Mouse (Mus musculus) CH12.LX (cell line): ENCODE data around the gene Ccdc97. TPM values are rescaled to one million over a fixed set of nuclear protein-coding genes. Genes with fewer than 3 reads are reported as not detected.

ENCODE experiments used
- DNase-seq: peaks from one replicate; pipeline ENCODE4 v3.0.0-alpha.2; 2013; ENCODE audit errors: extremely low read depth
- H3K27ac ChIP-seq: 2 replicates; pipeline ENCODE4 v1.5.1; 2012; ENCODE audit warnings: low read depth, mild to moderate bottlenecking, control low read depth, moderate library complexity; ENCODE audit not compliant: insufficient read depth
- H3K27me3 ChIP-seq: replicated peaks from 2 replicates; pipeline ENCODE3; 2012; ENCODE audit warnings: inconsistent platforms
- H3K36me3 ChIP-seq, 2 experiments: replicated peaks in 1 of 2; 2 replicates each; pipeline versions ENCODE3 to v1.6.1; 2012; ENCODE audit warnings: inconsistent platforms in 1 of 2, low read length in 1 of 2, mild to moderate bottlenecking in 1 of 2, mixed read lengths in 1 of 2, moderate library complexity in 1 of 2; ENCODE audit not compliant: control insufficient read depth in 1 of 2, insufficient read depth in 1 of 2
- H3K4me1 ChIP-seq, 2 experiments: 2 replicates each; pipeline ENCODE4 v1.6.1; 2012; ENCODE audit warnings: inconsistent platforms in 1 of 2, moderate library complexity in 1 of 2; ENCODE audit not compliant: insufficient read depth in 2 of 2, control insufficient read depth in 1 of 2
- H3K4me2 ChIP-seq: 2 replicates; pipeline ENCODE4 v1.6.1; 2012; ENCODE audit warnings: low read depth, mild to moderate bottlenecking, control low read depth; ENCODE audit not compliant: poor library complexity, insufficient read depth, severe bottlenecking
- H3K4me3 ChIP-seq, 3 experiments: fragments of 150-350 bp in 1 of 3; sonication (generic) in 1 of 3; replicated peaks in 1 of 3; 2 replicates each; pipeline versions ENCODE3 to v1.5.1; 2011 to 2012; ENCODE audit warnings: low read depth in 2 of 3, low read length in 2 of 3, mild to moderate bottlenecking in 2 of 3, moderate library complexity in 2 of 3, control low read depth in 1 of 3, improper control_type of control experiment in 1 of 3, inconsistent platforms in 1 of 3, mixed read lengths in 1 of 3; ENCODE audit not compliant: poor library complexity in 1 of 3
- H3K79me2 ChIP-seq: replicated peaks from 2 replicates; pipeline ENCODE4 v1.6.1; 2012; ENCODE audit warnings: mild to moderate bottlenecking, moderate library complexity; ENCODE audit not compliant: control insufficient read depth, poor library complexity, insufficient read depth, severe bottlenecking; ENCODE audit errors: extremely low read depth
- H3K9ac ChIP-seq: 2 replicates; pipeline ENCODE4 v1.6.1; 2012; ENCODE audit warnings: low read depth, mild to moderate bottlenecking, control low read depth, moderate library complexity; ENCODE audit not compliant: insufficient read depth
- H3K9me3 ChIP-seq: replicated peaks from 2 replicates; pipeline ENCODE3; 2012; ENCODE audit warnings: low read length, inconsistent platforms, mixed read lengths
- CHD2 ChIP-seq: IDR thresholded peaks from 2 replicates; pipeline ENCODE4 v1.6.1; 2011; ENCODE audit warnings: low read length, improper control_type of control experiment
- CTCF ChIP-seq, 2 experiments: IDR thresholded peaks in 1 of 2; conservative IDR thresholded peaks in 1 of 2; 2 replicates each; pipeline ENCODE4 v1.5.1; 2011 to 2012; ENCODE audit warnings: low read depth in 2 of 2, low read length in 2 of 2, improper control_type of control experiment in 1 of 2, inconsistent platforms in 1 of 2, mild to moderate bottlenecking in 1 of 2, moderate library complexity in 1 of 2
- ELF1 ChIP-seq: IDR thresholded peaks from 2 replicates; pipeline ENCODE4 v1.6.1; 2014; ENCODE audit warnings: low read depth, mild to moderate bottlenecking, inconsistent platforms, low read length, improper control_type of control experiment
- ETS1 ChIP-seq: conservative IDR thresholded peaks from 2 replicates; pipeline ENCODE4 v1.6.1; 2012; ENCODE audit warnings: low read depth, mild to moderate bottlenecking, inconsistent platforms, low read length, improper control_type of control experiment, moderate library complexity
- GABPA ChIP-seq: IDR thresholded peaks from 2 replicates; pipeline ENCODE4 v1.6.1; 2012; ENCODE audit warnings: low read depth, low read length, improper control_type of control experiment, inconsistent platforms; ENCODE audit not compliant: insufficient replicate concordance
- JUN ChIP-seq: IDR thresholded peaks from 2 replicates; pipeline ENCODE4 v1.6.1; 2011; ENCODE audit warnings: low read depth, mild to moderate bottlenecking, low read length, improper control_type of control experiment, moderate library complexity; ENCODE audit not compliant: insufficient read depth
- JUND ChIP-seq: conservative IDR thresholded peaks from 2 replicates; pipeline ENCODE4 v1.6.1; 2011; ENCODE audit warnings: low read depth, low read length, improper control_type of control experiment
- MAX ChIP-seq: IDR thresholded peaks from 2 replicates; pipeline ENCODE4 v1.6.1; 2011; ENCODE audit warnings: low read length, improper control_type of control experiment
- MEF2A ChIP-seq: IDR thresholded peaks from 2 replicates; pipeline ENCODE4 v1.6.1; 2014; ENCODE audit warnings: low read depth, mild to moderate bottlenecking, inconsistent platforms, low read length, improper control_type of control experiment, borderline replicate concordance
- MXI1 ChIP-seq: IDR thresholded peaks from 2 replicates; pipeline ENCODE4 v1.6.1; 2011; ENCODE audit warnings: mild to moderate bottlenecking, low read depth, low read length, improper control_type of control experiment
- MYC ChIP-seq: IDR thresholded peaks from 2 replicates; pipeline ENCODE4 v1.6.1; 2011; ENCODE audit warnings: low read depth, mild to moderate bottlenecking, improper control_type of control experiment, low read length
- NRF1 ChIP-seq: IDR thresholded peaks from 2 replicates; pipeline ENCODE4 v1.6.1; 2014; ENCODE audit warnings: low read depth, mild to moderate bottlenecking, inconsistent platforms, low read length, improper control_type of control experiment, moderate library complexity
- POLR2A ChIP-seq: IDR thresholded peaks from 2 replicates; pipeline ENCODE4 v1.6.1; 2011; ENCODE audit warnings: low read depth, mild to moderate bottlenecking, improper control_type of control experiment, low read length
- POLR2AphosphoS2 ChIP-seq: IDR thresholded peaks from 2 replicates; pipeline ENCODE4 v1.6.1; 2011; ENCODE audit warnings: low read depth, low read length, improper control_type of control experiment
- SIN3A ChIP-seq: IDR thresholded peaks from 2 replicates; pipeline ENCODE4 v1.6.1; 2012; ENCODE audit warnings: low read length, improper control_type of control experiment, inconsistent platforms
- TBP ChIP-seq: conservative IDR thresholded peaks from 2 replicates; pipeline ENCODE4 v1.6.1; 2011; ENCODE audit warnings: low read depth, low read length, improper control_type of control experiment
- TCF12 ChIP-seq: IDR thresholded peaks from 2 replicates; pipeline ENCODE4 v1.6.1; 2014; ENCODE audit warnings: low read depth, mild to moderate bottlenecking, inconsistent platforms, low read length, improper control_type of control experiment
- UBTF ChIP-seq: IDR thresholded peaks from 2 replicates; pipeline ENCODE4 v1.6.1; 2012; ENCODE audit warnings: low read depth, mild to moderate bottlenecking, inconsistent platforms, low read length, improper control_type of control experiment, moderate library complexity
- ZNF384 ChIP-seq: IDR thresholded peaks from 2 replicates; pipeline ENCODE4 v1.6.1; 2012; ENCODE audit warnings: low read depth, low read length, improper control_type of control experiment, inconsistent platforms
- dilution Hi-C: fragments of 300-500 bp; cut with MboI; formaldehyde crosslinking; loops from 2 replicates; pipeline ENCODE4 v1.14.3; 2020; ENCODE audit warnings: low sequenced_read_pairs; ENCODE audit not compliant: extremely low pct_unique_long_range_greater_than_20kb, extremely low pct_ligation_motif_present
- in situ Hi-C: fragments of 300-500 bp; cut with MboI; formaldehyde crosslinking; loops from 3 replicates; pipeline ENCODE4 v1.14.3; 2019; ENCODE audit warnings: low sequenced_read_pairs, low pct_ligation_motif_present, low pct_unique_long_range_greater_than_20kb, mixed read lengths
- polyA plus RNA-seq: library from polyadenylated mRNA; unstranded; fragments of >175 nt; gene quantifications from 2 replicates; pipeline ENCODE4 v1.2.1, GENCODE M21; 2012; ENCODE audit warnings: low read depth; ENCODE audit not compliant: insufficient read length
- total RNA-seq, 2 experiments: library from RNA; depleted of rRNA; stranded (reverse); fragments of 300-350 nt in 1 of 2; fragments of >200 nt in 1 of 2; gene quantifications; 2 replicates each; pipeline ENCODE4 v1.2.3; 2012 to 2014

The Ccdc97 gene
- total and polyA plus RNA-seq, 3 experiments = 5.7 to 44.8 (median 14.1) TPM

- TF ChIP-seq CHD2 = peak; percentile 64
- peak; percentile 50; the same call in 1 of the 2 replicates for TF ChIP-seq TCF12
- peak; percentile 66; the same call in 1 of the 2 replicates for TF ChIP-seq SIN3A
- TF ChIP-seq MYC = peak; percentile 55; the same call in 1 of the 2 replicates
- peak; percentile 28; the same call in 1 of the 2 replicates for TF ChIP-seq MEF2A
- TF ChIP-seq MAX = peak; percentile 71; the same call in 1 of the 2 replicates
- peak; percentile 65 for TF ChIP-seq ELF1
- TF ChIP-seq ZNF384 = 0 out of 2 replicates have a peak, but pooled peaks have one; percentile 6
- TF ChIP-seq JUN = no peak
- TF ChIP-seq UBTF = no peak
- TF ChIP-seq GABPA = peak; percentile 94
- no peak for TF ChIP-seq MXI1
Measured at GRCm38 (mm10) chr7:25754738-25755467, 36.0 kb upstream of the Ccdc97 start, which contains the start of gene Hnrnpul1 (continued).

GRCm38 (mm10) chr7:25754439-25754737 is 35.5 kb upstream of the Ccdc97 start:
- Histone ChIP-seq H3K4me3 (peak overlapping the region; percentile 69 to 95 (median 94)), H3K9me3 (no peaks in the 10 kb centered on the region), H3K27ac (peak overlapping the region; percentile 97)
- dilution Hi-C loops = no loop called here
- no peak for TF ChIP-seq JUN
- TF ChIP-seq CTCF (conservative IDR thresholded peaks at IDR 0.05 in 1 of 2, IDR thresholded peaks at IDR 0.05 in 1 of 2; ENCODE audit: low read depth in 2 of 2, low read length in 2 of 2) = peak in 1 of 2 experiments; percentile 42; a peak in 1 of 4 replicates
- TF ChIP-seq POLR2A = peak; percentile 37; the same call in 1 of the 2 replicates
- TF ChIP-seq, all 38 proteins: peak for 2
- Histone ChIP-seq H3K27me3 (peaks cover 28% of the 10 kb centered on the region), H3K4me1 (peaks cover 6 to 37% of the 10 kb centered on the region in 2 experiments), H3K36me3 (peaks cover 11 to 30% of the 10 kb centered on the region in 2 experiments), H3K79me2 (peaks cover 49% of the 10 kb centered on the region), H3K4me2 (no peak overlapping the region), H3K9ac (peak overlapping the region; percentile 100)
- in situ Hi-C loops = loop anchor here (5.0 kb wide), 1 partner anchor 37 kb away; the partner anchor contains the start of gene Ccdc97
- DNase-seq = no peak

GRCm38 (mm10) chr7:25753643-25754438 is 35.0 kb upstream of the Ccdc97 start:
- Histone ChIP-seq H3K4me2 (peak overlapping the region; percentile 70), H3K9ac (peak overlapping the region; percentile 100), H3K27ac (peak overlapping the region; percentile 97), H3K79me2 (peaks cover 53% of the 10 kb centered on the region), H3K4me3 (peak overlapping the region; percentile 69 to 95 (median 94)), H3K27me3 (peaks cover 23% of the 10 kb centered on the region), H3K4me1 (peaks cover 9 to 43% of the 10 kb centered on the region in 2 experiments), H3K9me3 (no peaks in the 10 kb centered on the region), H3K36me3 (peaks cover 17 to 35% of the 10 kb centered on the region in 2 experiments)
- dilution Hi-C loops (no loop called here), in situ Hi-C loops (loop anchor here (5.0 kb wide), 1 partner anchor 37 kb away; the partner anchor contains the start of gene Ccdc97)
- TF ChIP-seq NRF1 (no peak), ETS1 (no peak), SIN3A (peak; percentile 70; the same call in 1 of the 2 replicates), CHD2 (0 out of 2 replicates have a peak, but pooled peaks have one; percentile 14), GABPA (no peak), POLR2AphosphoS2 (no peak), POLR2A (no peak), UBTF (no peak), TBP (no peak), JUND (no peak), MEF2A (no peak), CTCF (conservative IDR thresholded peaks at IDR 0.05 in 1 of 2, IDR thresholded peaks at IDR 0.05 in 1 of 2; ENCODE audit: low read depth in 2 of 2, low read length in 2 of 2) (no peak)
- DNase-seq = no peak
